Mouse (Mus musculus) forebrain, embryonic 16.5 days (tissue): Measurements from ENCODE around the gene Myh9. TPM values are rescaled to one million over a fixed set of nuclear protein-coding genes. Genes with fewer than 3 reads are reported as not detected.

ENCODE experiments used
- ATAC-seq: fragments of 200-750 bp; cut with Nextera tagmentation; 2 replicates; pipeline ENCODE4 v1.8.0; 2017; ENCODE audit warnings: mild to moderate bottlenecking, moderate library complexity
- H3K27ac ChIP-seq: fragments of 300-500 bp; sonication (generic); 2 replicates; pipeline ENCODE4 v1.5.1; 2014; ENCODE audit warnings: low read length, control low read depth
- H3K27me3 ChIP-seq: fragments of 300-500 bp; sonication (generic); replicated peaks from 2 replicates; pipeline ENCODE4 v1.6.1; 2014; ENCODE audit warnings: low read length; ENCODE audit not compliant: control insufficient read depth, insufficient read depth
- H3K36me3 ChIP-seq: fragments of 300-500 bp; sonication (generic); 2 replicates; pipeline ENCODE4 v1.6.1; 2014; ENCODE audit not compliant: control insufficient read depth, insufficient read depth
- H3K4me1 ChIP-seq: fragments of 300-500 bp; sonication (generic); replicated peaks from 2 replicates; pipeline ENCODE4 v1.6.1; 2014; ENCODE audit warnings: low read length; ENCODE audit not compliant: control insufficient read depth, insufficient read depth
- H3K4me2 ChIP-seq: fragments of 300-500 bp; sonication (generic); 2 replicates; pipeline ENCODE4 v1.6.1; 2014; ENCODE audit warnings: mild to moderate bottlenecking, low read length, control low read depth
- H3K4me3 ChIP-seq: fragments of 300-500 bp; sonication (generic); replicated peaks from 2 replicates; pipeline ENCODE4 v1.5.1; 2014; ENCODE audit warnings: mild to moderate bottlenecking, low read length, control low read depth
- H3K9ac ChIP-seq: fragments of 300-500 bp; sonication (generic); replicated peaks from 2 replicates; pipeline ENCODE4 v1.6.1; 2014; ENCODE audit warnings: low read depth, low read length, control low read depth
- H3K9me3 ChIP-seq: fragments of 300-500 bp; sonication (generic); 2 replicates; pipeline ENCODE4 v1.6.1; 2016; ENCODE audit warnings: low read length; ENCODE audit not compliant: control insufficient read depth
- WGBS: fragments of 180-500 bp; shearing (Covaris S2); extraction: QIAGEN DNeasy Blood & Tissue Kit; methylation state at CpG from one replicate; pipeline ENCODE4 v1.1.7; 2014; 5-methylcytosine and 5-hydroxymethylcytosine counted together
- polyA plus RNA-seq: library from polyadenylated mRNA; unstranded; fragments of >200 nt; fragmentation: Nextera tagmentation; extraction: Ambion mirVana; gene quantifications from 2 replicates; pipeline ENCODE4 v1.2.1, GENCODE M21; 2015

The Myh9 gene
- polyA plus RNA-seq, 1 experiment from 2014 or later: 13.6 TPM

DNA sequence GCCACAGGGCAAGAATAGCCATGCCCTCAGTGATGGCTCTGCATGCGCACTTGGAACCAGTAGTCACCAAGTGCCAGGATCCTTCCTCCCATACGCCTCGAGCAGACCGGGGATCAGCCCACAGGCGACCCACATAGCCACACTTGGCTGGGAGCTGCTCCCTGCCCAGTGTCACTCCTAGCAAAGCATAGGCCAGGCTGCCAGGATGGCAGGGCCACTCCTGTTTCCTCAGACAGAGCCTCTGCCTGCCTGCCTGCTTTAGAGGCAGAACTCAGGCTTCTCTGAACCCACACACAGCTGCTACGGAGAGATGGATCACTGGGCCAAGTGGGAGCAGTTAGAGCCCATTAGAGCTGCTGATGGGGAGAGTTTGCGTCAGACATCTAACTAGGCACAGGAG lies 48.4 kb downstream of the Myh9 start:
- peaks cover 7% of the 10 kb centered on the region for H3K36me3 ChIP-seq
- peaks cover 5% of the 10 kb centered on the region for H3K4me1 ChIP-seq
- no peak overlapping the region for H3K4me3 ChIP-seq
- no peak overlapping the region; the same call in 1 of the 2 replicates for H3K9ac ChIP-seq
- no peaks in the 10 kb centered on the region for H3K27me3 ChIP-seq
- H3K27ac ChIP-seq: no peak overlapping the region
- 95% methylated on average over 7 of the region's 7 CpGs for WGBS
- no peak overlapping the region for H3K4me2 ChIP-seq
- H3K9me3 ChIP-seq: no peaks in the 10 kb centered on the region
- no peak for ATAC-seq

DNA sequence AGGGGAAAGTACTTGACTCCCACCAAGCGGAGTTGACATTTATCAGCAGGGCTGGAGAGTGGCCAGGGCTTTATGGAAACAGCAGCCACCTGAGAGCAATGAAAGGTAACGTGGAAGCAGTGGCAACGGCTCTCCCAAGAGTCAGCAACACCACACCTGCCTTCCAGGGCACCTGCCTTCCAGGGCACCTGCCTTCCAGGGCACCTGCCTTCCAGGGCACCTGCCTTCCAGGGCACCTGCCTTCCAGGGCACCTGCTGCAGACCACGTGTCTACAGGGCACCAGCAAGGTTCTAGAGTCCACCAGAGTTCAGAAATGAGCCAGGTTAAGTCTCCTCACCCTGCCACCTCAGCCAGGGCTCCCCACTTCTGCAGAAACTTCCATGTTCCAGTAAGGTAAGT lies 48.9 kb downstream of the Myh9 start:
- no peak overlapping the region for H3K4me2 ChIP-seq
- H3K27me3 ChIP-seq: no peaks in the 10 kb centered on the region
- H3K4me1 ChIP-seq: peaks cover 2% of the 10 kb centered on the region; the same call in 1 of the 2 replicates
- H3K4me3 ChIP-seq: no peak overlapping the region
- H3K9me3 ChIP-seq: no peaks in the 10 kb centered on the region
- no peak for ATAC-seq
- H3K27ac ChIP-seq: no peak overlapping the region
- H3K36me3 ChIP-seq: peaks cover 7% of the 10 kb centered on the region
- no peak overlapping the region; the same call in 1 of the 2 replicates for H3K9ac ChIP-seq
- WGBS: 89% methylated on average over 4 of the region's 4 CpGs

DNA sequence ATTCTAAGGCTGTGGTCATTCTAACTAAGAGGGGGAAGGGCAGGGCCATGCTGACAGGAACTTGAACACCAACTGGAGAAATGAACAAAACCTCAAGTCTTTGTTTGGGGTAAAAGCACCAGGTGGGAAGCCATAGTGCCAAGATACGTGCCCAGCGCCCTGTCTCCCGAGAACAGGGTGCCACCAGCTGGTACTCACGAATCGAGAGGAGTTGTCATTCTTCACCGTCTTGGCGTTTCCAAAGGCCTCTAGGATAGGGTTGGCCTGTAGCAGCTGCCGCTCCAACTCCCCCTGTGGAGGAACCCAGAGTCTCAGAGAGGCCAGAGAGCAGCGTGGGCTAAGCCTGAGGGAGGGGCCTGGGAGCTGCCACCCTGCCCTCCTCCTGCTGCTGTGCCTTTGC lies 49.9 kb downstream of the Myh9 start:
- Histone ChIP-seq H3K36me3 (peaks cover 7% of the 10 kb centered on the region), H3K4me3 (no peak overlapping the region), H3K4me1 (peaks cover 2% of the 10 kb centered on the region; the same call in 1 of the 2 replicates), H3K27me3 (no peaks in the 10 kb centered on the region), H3K9me3 (no peaks in the 10 kb centered on the region), H3K4me2 (no peak overlapping the region), H3K27ac (no peak overlapping the region), H3K9ac (no peak overlapping the region)
- 80% methylated on average over 9 of the region's 9 CpGs for whole genome bisulfite sequencing
- no peak for ATAC-seq

DNA sequence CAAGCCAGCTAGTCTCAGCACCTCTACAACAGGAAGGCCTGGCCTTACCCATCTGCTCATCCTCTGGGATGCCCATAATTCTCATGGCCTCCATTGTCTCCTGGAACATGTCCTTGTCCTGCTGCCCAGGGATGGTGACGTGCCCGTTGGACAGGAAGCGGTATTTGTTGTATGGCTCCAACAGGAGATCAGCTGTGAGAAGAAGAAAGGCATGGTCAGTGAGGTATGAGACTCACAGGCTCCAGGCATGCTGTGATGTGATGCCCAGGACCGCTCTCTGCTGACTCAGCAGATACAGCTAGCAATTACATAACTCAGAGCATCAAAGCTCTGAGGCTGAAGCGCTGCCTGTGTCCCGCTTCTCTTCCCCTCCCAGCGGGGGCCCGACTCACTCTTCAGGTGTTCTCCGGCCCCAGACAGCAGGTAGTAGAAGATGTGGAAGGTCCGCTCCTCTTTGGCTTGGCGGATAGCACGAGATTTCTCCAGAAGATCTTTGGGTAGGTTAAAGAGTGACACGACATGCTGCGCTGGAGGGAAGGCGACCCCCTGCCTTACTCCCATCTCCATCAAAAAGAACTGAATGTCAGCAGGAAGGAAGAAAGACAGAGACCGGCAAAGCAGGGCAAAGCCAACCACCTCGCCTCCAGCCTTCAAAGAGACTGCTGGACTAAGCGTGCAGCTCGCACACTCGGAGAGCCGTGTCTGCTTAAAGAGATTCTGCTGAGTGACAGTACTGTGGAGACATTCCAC lies 51.1 kb downstream of the Myh9 start:
- H3K27ac ChIP-seq: no peak overlapping the region
- no peak overlapping the region for H3K9ac ChIP-seq
- peaks cover 12% of the 10 kb centered on the region for H3K36me3 ChIP-seq
- no peak overlapping the region for H3K4me2 ChIP-seq
- H3K27me3 ChIP-seq: no peaks in the 10 kb centered on the region
- no peaks in the 10 kb centered on the region for H3K9me3 ChIP-seq
- peaks cover 2% of the 10 kb centered on the region; the same call in 1 of the 2 replicates for H3K4me1 ChIP-seq
- no peak overlapping the region for H3K4me3 ChIP-seq
- 92% methylated on average over 21 of the region's 21 CpGs for WGBS
- ATAC-seq: no peak

DNA sequence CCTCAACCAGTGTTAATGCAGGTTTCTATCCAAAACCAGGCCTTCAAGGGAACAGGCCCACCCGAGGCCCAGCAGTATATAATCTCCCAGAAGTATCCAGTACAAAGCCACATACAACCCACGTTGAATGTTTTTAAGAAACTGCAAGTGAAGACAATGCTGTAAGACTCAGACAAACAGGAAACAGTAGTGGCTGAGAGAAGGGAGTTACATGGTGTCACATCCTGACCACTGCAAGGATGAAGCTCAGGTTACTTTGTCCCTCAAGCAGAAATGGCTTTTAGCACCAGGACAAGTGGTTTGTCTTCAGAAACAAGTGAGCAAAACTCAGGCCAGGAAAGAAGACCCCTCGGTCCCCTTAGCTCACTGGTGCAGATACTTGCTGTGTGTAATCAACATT lies 52.8 kb downstream of the Myh9 start:
- Histone ChIP-seq H3K4me3 (no peak overlapping the region), H3K9me3 (no peaks in the 10 kb centered on the region), H3K36me3 (peaks cover 19% of the 10 kb centered on the region), H3K9ac (no peak overlapping the region), H3K4me2 (no peak overlapping the region), H3K4me1 (peaks cover 2% of the 10 kb centered on the region; the same call in 1 of the 2 replicates), H3K27me3 (no peaks in the 10 kb centered on the region), H3K27ac (no peak overlapping the region)
- WGBS: 90% methylated on average over 3 of the region's 3 CpGs
- ATAC-seq: no peak

DNA sequence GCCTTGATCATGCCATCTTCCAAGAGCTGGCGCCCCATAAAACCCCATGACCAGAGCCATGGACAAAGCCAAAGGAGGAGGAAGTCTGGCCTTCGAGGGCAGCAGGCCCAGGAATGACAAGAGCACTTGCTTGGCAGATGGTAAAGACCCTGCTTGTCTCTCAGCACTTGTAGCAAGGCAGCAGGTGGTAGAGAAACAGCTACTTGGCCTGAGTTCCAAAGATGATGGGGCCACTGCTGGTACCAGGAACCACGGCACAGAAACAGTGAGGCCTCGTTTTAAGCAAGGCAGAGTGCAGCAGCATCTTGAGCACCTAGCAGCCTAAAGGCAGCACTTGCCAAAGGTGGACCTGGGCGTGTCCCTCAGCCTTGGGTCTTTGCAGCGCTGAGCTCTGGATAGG lies 53.6 kb downstream of the Myh9 start:
- Histone ChIP-seq H3K4me2 (no peak overlapping the region), H3K36me3 (peaks cover 21% of the 10 kb centered on the region), H3K4me3 (no peak overlapping the region), H3K9me3 (no peaks in the 10 kb centered on the region), H3K27me3 (no peaks in the 10 kb centered on the region), H3K4me1 (peaks cover 2% of the 10 kb centered on the region; the same call in 1 of the 2 replicates), H3K9ac (no peak overlapping the region), H3K27ac (no peak overlapping the region)
- 85% methylated on average over 6 of the region's 6 CpGs for WGBS
- no peak for ATAC-seq

DNA sequence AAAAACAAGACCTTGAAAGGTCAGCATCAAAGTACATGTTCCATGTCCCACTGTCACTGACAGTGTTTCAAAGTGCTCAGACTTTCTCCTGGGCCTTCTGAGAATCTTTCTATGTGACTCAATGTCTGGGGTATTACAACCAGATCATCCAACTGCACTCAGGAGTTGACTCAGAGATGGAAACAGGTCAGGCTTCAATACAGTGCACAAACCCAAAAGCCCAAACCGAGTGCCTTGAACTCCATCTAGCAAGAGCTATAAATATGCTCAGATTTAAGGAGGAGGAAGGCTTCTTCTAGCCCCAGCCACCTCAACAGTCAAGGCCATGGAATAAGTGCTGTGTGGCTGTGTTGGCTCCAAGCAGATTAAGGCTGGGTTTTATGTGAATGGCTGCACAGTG lies 56.2 kb downstream of the Myh9 start:
- Histone ChIP-seq H3K9me3 (no peaks in the 10 kb centered on the region), H3K4me1 (no peaks in the 10 kb centered on the region), H3K9ac (no peak overlapping the region), H3K4me3 (no peak overlapping the region), H3K27ac (no peak overlapping the region), H3K36me3 (peaks cover 29% of the 10 kb centered on the region), H3K4me2 (no peak overlapping the region), H3K27me3 (no peaks in the 10 kb centered on the region)
- no peak for ATAC-seq
- WGBS: 90% methylated on average over 1 of the region's 1 CpGs

DNA sequence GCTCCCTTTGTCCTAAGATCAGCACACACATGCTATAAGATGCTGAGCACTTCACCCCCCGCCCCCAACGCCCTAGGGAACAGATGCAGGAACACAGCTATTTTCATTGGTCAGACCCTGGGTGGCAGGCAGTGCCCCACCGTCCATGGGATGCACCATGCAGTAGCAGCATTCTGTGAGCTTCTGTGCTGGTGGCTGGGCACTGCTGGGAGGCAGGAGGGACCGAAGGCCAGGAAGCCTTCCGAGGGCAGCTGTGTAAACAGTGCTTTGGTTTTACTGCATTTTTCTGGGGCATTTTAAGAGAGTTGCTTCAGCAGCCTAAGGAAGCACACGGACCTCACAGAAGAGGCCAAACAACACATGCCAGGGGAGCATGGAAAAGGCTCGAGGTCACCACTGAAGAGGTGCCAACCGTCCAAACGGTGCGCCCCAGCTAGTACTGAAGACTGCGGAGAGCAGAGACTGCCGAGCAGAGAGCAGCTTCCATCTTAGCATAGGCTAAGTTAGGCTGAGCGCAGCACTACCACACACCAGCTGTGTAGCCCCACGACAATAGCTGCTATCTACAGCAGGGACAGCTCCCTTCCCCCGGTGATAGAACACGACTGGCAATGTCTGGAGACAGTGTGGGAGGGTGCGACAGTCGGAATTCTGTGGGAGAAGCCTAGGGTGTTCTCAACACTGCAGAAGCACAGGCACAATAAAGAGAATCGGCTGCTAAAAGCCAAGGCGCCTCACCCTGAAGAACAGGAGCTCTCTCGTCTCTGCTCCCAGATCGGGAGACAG lies 57.7 kb downstream of the Myh9 start:
- Histone ChIP-seq H3K4me1 (no peaks in the 10 kb centered on the region), H3K9ac (no peak overlapping the region), H3K36me3 (peaks cover 27% of the 10 kb centered on the region), H3K4me3 (no peak overlapping the region), H3K27me3 (no peaks in the 10 kb centered on the region), H3K9me3 (no peaks in the 10 kb centered on the region), H3K4me2 (no peak overlapping the region), H3K27ac (no peak overlapping the region)
- ATAC-seq: no peak
- WGBS: 88% methylated on average over 22 of the region's 22 CpGs

DNA sequence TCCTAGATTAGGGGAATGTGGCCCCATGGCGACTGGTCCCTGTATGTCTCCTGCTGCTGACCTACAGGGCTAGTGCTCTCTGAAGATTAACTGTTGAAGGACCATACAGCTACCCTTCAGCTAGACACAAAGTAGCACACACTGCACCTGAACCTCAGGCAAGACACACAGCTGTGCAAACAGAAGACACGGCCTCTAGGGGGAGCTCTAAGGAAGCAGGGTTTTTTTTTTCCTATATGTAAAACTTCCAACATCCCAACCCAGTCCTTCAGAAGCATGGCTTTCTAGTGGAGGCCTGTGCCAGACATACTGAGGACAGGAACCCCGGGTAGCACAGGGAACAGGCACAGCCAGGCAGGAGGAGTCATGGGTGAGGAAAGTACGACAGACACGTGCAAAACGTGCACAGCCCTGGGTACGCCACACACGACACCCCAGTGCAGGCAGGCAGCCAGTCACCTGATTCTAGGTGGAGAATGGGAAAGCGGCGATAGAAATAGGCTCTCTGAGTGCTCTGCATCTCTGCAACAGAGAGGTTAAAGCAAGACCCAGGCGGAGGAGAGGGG lies 59.4 kb downstream of the Myh9 start:
- no peak for ATAC-seq
- Histone ChIP-seq H3K4me1 (no peaks in the 10 kb centered on the region), H3K27me3 (no peaks in the 10 kb centered on the region), H3K36me3 (peaks cover 27% of the 10 kb centered on the region), H3K27ac (no peak overlapping the region), H3K4me3 (no peak overlapping the region), H3K9ac (no peak overlapping the region), H3K4me2 (no peak overlapping the region), H3K9me3 (no peaks in the 10 kb centered on the region)
- 88% methylated on average over 11 of the region's 11 CpGs for WGBS
